Mouse (Mus musculus) gonadal fat pad, adult 2 months (tissue): ENCODE results near the gene Zfp180. TPM values are rescaled to one million over a fixed set of nuclear protein-coding genes. Genes with fewer than 3 reads are reported as not detected.

ENCODE experiments used
- polyA plus RNA-seq: library from polyadenylated mRNA; depleted of rRNA; stranded (reverse); fragments of >200 nt; gene quantifications from 2 replicates; pipeline ENCODE4 v1.2.3, GENCODE M21; 2012; rRNA removed

Gene Zfp180
- polyA plus RNA-seq, 1 experiment = 14.2 TPM

Other genes with a start within 250 kb of the Zfp180 start
- gene Vmn1r176, start 244.6 kb upstream of the Zfp180 start, polyA plus RNA-seq = not detected in 2 replicates
- gene Vmn1r177, start 215.5 kb upstream of the Zfp180 start, polyA plus RNA-seq = not detected in 2 replicates
- gene Vmn1r178, start 189.9 kb upstream of the Zfp180 start, polyA plus RNA-seq = not detected in 2 replicates
- gene Vmn1r179, start 154.9 kb upstream of the Zfp180 start, polyA plus RNA-seq = not detected in 2 replicates
- gene Vmn1r180, start 131.3 kb upstream of the Zfp180 start, polyA plus RNA-seq = not detected in 2 replicates
- not detected in 2 replicates for gene Vmn1r181, start 107.3 kb upstream of the Zfp180 start, polyA plus RNA-seq
- not detected in 2 replicates for gene V1rd19, start 80.2 kb upstream of the Zfp180 start, polyA plus RNA-seq
- not detected in 2 replicates for gene Vmn1r183, start 28.7 kb upstream of the Zfp180 start, polyA plus RNA-seq
- 2.6 TPM in 2 replicates for gene Zfp112, start 30.4 kb downstream of the Zfp180 start, polyA plus RNA-seq
- gene Zfp235, start 52.2 kb downstream of the Zfp180 start, polyA plus RNA-seq = 6.0 and 6.7 TPM in 2 replicates
- gene Zfp114, start 93.1 kb downstream of the Zfp180 start, polyA plus RNA-seq = 0.18 and 0.27 TPM in 2 replicates
- 3.0 and 3.6 TPM in 2 replicates for gene Zfp111, start 129.5 kb downstream of the Zfp180 start, polyA plus RNA-seq
- gene Zfp109, start 155.6 kb downstream of the Zfp180 start, polyA plus RNA-seq = 1.6 TPM in 2 replicates
- 1.8 and 1.9 TPM in 2 replicates for gene Zfp108, start 172.9 kb downstream of the Zfp180 start, polyA plus RNA-seq
- gene Zfp93, start 188.5 kb downstream of the Zfp180 start, polyA plus RNA-seq = 2.4 and 3.2 TPM in 2 replicates
- 9.0 and 9.8 TPM in 2 replicates for gene Zfp61, start 219.3 kb downstream of the Zfp180 start, polyA plus RNA-seq
- 7.2 and 7.4 TPM in 2 replicates for gene Zfp94, start 234.7 kb downstream of the Zfp180 start, polyA plus RNA-seq